Mouse (Mus musculus) CH12F3 (cell line): Measurements from ENCODE around the gene Dtnb.

ENCODE experiments used
- in situ Hi-C: fragments of 300-500 bp; cut with MboI; formaldehyde crosslinking; loops from 2 replicates; pipeline ENCODE4 v1.14.3; 2020; ENCODE audit warnings: low sequenced_read_pairs

Dtnb gene

GRCm38 (mm10) chr12:3723762-3724161 is 151.6 kb downstream of the Dtnb start:
- in situ Hi-C loops: no loop called here

- in situ Hi-C loops: no loop called here
Observed at GRCm38 (mm10) chr12:3724822-3725370, 152.7 kb downstream of the Dtnb start.

- in situ Hi-C loops: no loop called here
Observed at GRCm38 (mm10) chr12:3729521-3730075, 157.4 kb downstream of the Dtnb start.

- in situ Hi-C loops: no loop called here
Observed at GRCm38 (mm10) chr12:3732623-3733265, 160.6 kb downstream of the Dtnb start.

GRCm38 (mm10) chr12:3733328-3733727 is 161.1 kb downstream of the Dtnb start:
- in situ Hi-C loops: no loop called here

GRCm38 (mm10) chr12:3737009-3737408 is 164.8 kb downstream of the Dtnb start:
- in situ Hi-C loops: no loop called here

- in situ Hi-C loops: no loop called here
Observed at GRCm38 (mm10) chr12:3738741-3739529, 166.8 kb downstream of the Dtnb start.

- in situ Hi-C loops: no loop called here
Observed at GRCm38 (mm10) chr12:3739749-3740704, 167.8 kb downstream of the Dtnb start.

- in situ Hi-C loops: no loop called here
Observed at GRCm38 (mm10) chr12:3740705-3741081, 168.5 kb downstream of the Dtnb start.

GRCm38 (mm10) chr12:3745432-3746105 is 173.4 kb downstream of the Dtnb start:
- in situ Hi-C loops: no loop called here

- in situ Hi-C loops: no loop called here
Observed at GRCm38 (mm10) chr12:3746369-3746768, 174.2 kb downstream of the Dtnb start.

GRCm38 (mm10) chr12:3747583-3747982 is 175.4 kb downstream of the Dtnb start:
- in situ Hi-C loops: no loop called here

- in situ Hi-C loops: no loop called here
Observed at GRCm38 (mm10) chr12:3755522-3755921, 183.3 kb downstream of the Dtnb start.

- in situ Hi-C loops: no loop called here
Observed at GRCm38 (mm10) chr12:3756216-3756615, 184.0 kb downstream of the Dtnb start.

- in situ Hi-C loops: no loop called here
Observed at GRCm38 (mm10) chr12:3758127-3758526, 185.9 kb downstream of the Dtnb start.

- in situ Hi-C loops: no loop called here
Observed at GRCm38 (mm10) chr12:3759419-3759818, 187.2 kb downstream of the Dtnb start.

- in situ Hi-C loops: no loop called here
Observed at GRCm38 (mm10) chr12:3760876-3761590, 188.9 kb downstream of the Dtnb start.

- in situ Hi-C loops: no loop called here
Observed at GRCm38 (mm10) chr12:3761591-3762295, 189.6 kb downstream of the Dtnb start.
